In the genomic region with DNA sequence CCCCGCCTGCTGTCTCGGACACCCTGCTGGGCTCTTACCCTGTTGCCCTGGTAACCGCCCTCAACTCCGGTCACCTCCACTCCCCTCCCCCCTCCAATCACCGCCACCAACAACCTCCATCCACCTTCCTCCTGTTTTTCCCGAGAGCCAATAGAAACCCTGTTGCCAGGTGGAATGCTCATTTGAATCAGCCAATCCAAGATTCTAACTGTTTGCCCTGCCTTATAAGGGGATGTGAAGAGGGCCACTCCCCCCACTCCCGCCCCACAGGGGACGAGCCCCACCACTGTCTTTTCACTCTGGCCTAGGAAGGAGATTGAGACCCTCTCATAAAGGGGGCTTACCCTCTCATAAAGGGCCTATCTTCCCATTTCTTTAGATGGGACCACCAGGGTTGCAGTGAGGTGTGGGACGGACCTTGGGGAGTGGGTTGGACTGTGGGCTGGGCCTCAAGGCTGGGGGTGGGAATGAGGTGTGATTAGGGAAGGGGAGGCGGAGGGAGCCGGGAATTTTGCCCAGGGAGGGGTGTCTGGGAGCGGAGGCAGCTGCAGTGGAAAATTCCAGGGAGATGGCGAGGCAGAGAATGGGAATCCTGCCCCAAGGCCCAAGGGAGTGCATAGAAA, we compare ENCODE assay signal across 8 mouse cellular contexts. TPM values are rescaled to one million over a fixed set of nuclear protein-coding genes. Genes with fewer than 3 reads are reported as not detected.
A peak's percentile ranks its signal among the peaks of the same experiment; 100 is the strongest.
DNase-seq lines count a peak whose midpoint lies in the region; ATAC-seq and TF ChIP-seq lines count a peak whose summit lies in the region.

A gene (minus strand): TSS at position 409 of the 623 bp plus-strand sequence.

- ATAC-seq in kidney, embryonic 14.5 days (ENCODE audit: low FRiP score, low TSS enrichment) = peak; percentile 89
- peak; percentile 89 for ATAC-seq in limb, embryonic 14.5 days (ENCODE audit: low FRiP score, low read depth)
- ATAC-seq in midbrain, embryonic 16.5 days = peak; percentile 89
- peak; percentile 82 for ATAC-seq in stomach, embryonic 15.5 days (ENCODE audit: insufficient read depth, low FRiP score, low read depth)

- DNase-seq in 3T3-L1 (ENCODE audit: low read depth, low spot score) = peak; percentile 100
- peak; percentile 95 to 97 for DNase-seq in adrenal gland, postnatal 36 days
- peak; percentile 99 for DNase-seq in heart, embryonic 10.5 days (ENCODE audit: low spot score)
- peak; percentile 95 for DNase-seq in limb, embryonic 14.5 days (ENCODE audit: low spot score)

- peak within 1 kb of the TSS; percentile 41 for H3K4me2 ChIP-seq in kidney, embryonic 14.5 days (replicated peaks; ENCODE audit: low read depth, low read length)
- H3K4me2 ChIP-seq in limb, embryonic 14.5 days (replicated peaks; ENCODE audit: low read depth, low read length, severe bottlenecking) = peak within 1 kb of the TSS; percentile 98
- H3K4me2 ChIP-seq in midbrain, embryonic 16.5 days (ENCODE audit: low read length) = peak within 1 kb of the TSS; percentile 74
- peak within 1 kb of the TSS; percentile 75 for H3K4me2 ChIP-seq in stomach, embryonic 15.5 days

- 1% methylated on average over 13 of the region's 13 CpGs for WGBS in heart, embryonic 10.5 days
- 0% methylated on average over 13 of the region's 13 CpGs for WGBS in kidney, embryonic 14.5 days
- WGBS in limb, embryonic 14.5 days = under 1% methylated on average over 12 of the region's 13 CpGs
- WGBS in midbrain, embryonic 16.5 days = 1% methylated on average over 13 of the region's 13 CpGs
- WGBS in stomach, embryonic 15.5 days = 3% methylated on average over 13 of the region's 13 CpGs

- H3K4me3 ChIP-seq in embryonic fibroblast, embryonic 13.5 days (ENCODE audit: insufficient read depth, low read length) = no peak within 1 kb of the TSS
- peak within 1 kb of the TSS; percentile 97 for H3K4me3 ChIP-seq in heart, embryonic 10.5 days
- H3K4me3 ChIP-seq in kidney, embryonic 14.5 days (ENCODE audit: low read length) = peak within 1 kb of the TSS; percentile 26
- H3K4me3 ChIP-seq in limb, embryonic 14.5 days (replicated peaks; ENCODE audit: low read length) = peak within 1 kb of the TSS; percentile 92
- peak within 1 kb of the TSS; percentile 93 for H3K4me3 ChIP-seq in midbrain, embryonic 16.5 days (ENCODE audit: low read depth, low read length)
- H3K4me3 ChIP-seq in stomach, embryonic 15.5 days (replicated peaks) = peak within 1 kb of the TSS; percentile 29

- H3K4me1 ChIP-seq in embryonic fibroblast, embryonic 13.5 days (ENCODE audit: control insufficient read depth, insufficient read depth, low read length) = peaks cover 4% of the 10 kb centered on the region
- peaks cover 56% of the 10 kb centered on the region for H3K4me1 ChIP-seq in heart, embryonic 10.5 days
- peaks cover 40% of the 10 kb centered on the region for H3K4me1 ChIP-seq in kidney, embryonic 14.5 days (ENCODE audit: control insufficient read depth, insufficient read depth, low read length)
- peaks cover 38% of the 10 kb centered on the region for H3K4me1 ChIP-seq in limb, embryonic 14.5 days (ENCODE audit: control insufficient read depth, insufficient read depth, low read length)
- peaks cover 36% of the 10 kb centered on the region for H3K4me1 ChIP-seq in midbrain, embryonic 16.5 days (ENCODE audit: control insufficient read depth, insufficient read depth, low read length)
- peaks cover 38% of the 10 kb centered on the region for H3K4me1 ChIP-seq in stomach, embryonic 15.5 days

- H3K27me3 ChIP-seq in heart, embryonic 10.5 days (ENCODE audit: insufficient read depth, poor library complexity, severe bottlenecking) = no peaks in the 10 kb centered on the region
- no peaks in the 10 kb centered on the region for H3K27me3 ChIP-seq in kidney, embryonic 14.5 days (ENCODE audit: control insufficient read depth, insufficient read depth, low read length)
- H3K27me3 ChIP-seq in limb, embryonic 14.5 days (ENCODE audit: control insufficient read depth, insufficient read depth, low read length) = no peaks in the 10 kb centered on the region
- no peaks in the 10 kb centered on the region for H3K27me3 ChIP-seq in midbrain, embryonic 16.5 days (ENCODE audit: control insufficient read depth, insufficient read depth, low read depth, low read length)
- H3K27me3 ChIP-seq in stomach, embryonic 15.5 days (replicated peaks) = no peaks in the 10 kb centered on the region

- no peaks in the 10 kb centered on the region for H3K9me3 ChIP-seq in heart, embryonic 10.5 days
- no peaks in the 10 kb centered on the region for H3K9me3 ChIP-seq in kidney, embryonic 14.5 days (ENCODE audit: control insufficient read depth, low read length)
- H3K9me3 ChIP-seq in limb, embryonic 14.5 days (ENCODE audit: control insufficient read depth, low read length) = no peaks in the 10 kb centered on the region
- no peaks in the 10 kb centered on the region for H3K9me3 ChIP-seq in midbrain, embryonic 16.5 days (replicated peaks; ENCODE audit: control insufficient read depth, low read length, poor library complexity, severe bottlenecking)
- H3K9me3 ChIP-seq in stomach, embryonic 15.5 days = no peaks in the 10 kb centered on the region

- H3K36me3 ChIP-seq in heart, embryonic 10.5 days = peaks cover 5% of the 10 kb centered on the region
- H3K36me3 ChIP-seq in kidney, embryonic 14.5 days (ENCODE audit: control insufficient read depth, insufficient read depth, low read length) = peaks cover 2% of the 10 kb centered on the region
- H3K36me3 ChIP-seq in limb, embryonic 14.5 days (ENCODE audit: control insufficient read depth, insufficient read depth, low read length) = peaks cover 2% of the 10 kb centered on the region
- no peaks in the 10 kb centered on the region for H3K36me3 ChIP-seq in midbrain, embryonic 16.5 days (ENCODE audit: control insufficient read depth, insufficient read depth, low read length)
- H3K36me3 ChIP-seq in stomach, embryonic 15.5 days = no peaks in the 10 kb centered on the region

- TF ChIP-seq CTCF in embryonic fibroblast, embryonic 13.5 days (IDR thresholded peaks at IDR 0.05; ENCODE audit: borderline replicate concordance, insufficient read depth, low read length) = no peak

- H3K27ac ChIP-seq in embryonic fibroblast, embryonic 13.5 days (ENCODE audit: insufficient read depth, low read length) = peak within 1 kb of the TSS; percentile 95
- peak within 1 kb of the TSS; percentile 99 for H3K27ac ChIP-seq in heart, embryonic 10.5 days
- H3K27ac ChIP-seq in kidney, embryonic 14.5 days (ENCODE audit: low read depth, low read length) = peak within 1 kb of the TSS; percentile 98
- H3K27ac ChIP-seq in limb, embryonic 14.5 days (replicated peaks; ENCODE audit: low read depth, low read length) = peak within 1 kb of the TSS; percentile 99
- peak within 1 kb of the TSS; percentile 100 for H3K27ac ChIP-seq in midbrain, embryonic 16.5 days (ENCODE audit: low read length)
- H3K27ac ChIP-seq in stomach, embryonic 15.5 days = peak within 1 kb of the TSS; percentile 100

- H3K9ac ChIP-seq in kidney, embryonic 14.5 days (ENCODE audit: low read depth, low read length) = peak within 1 kb of the TSS; percentile 47
- no peak within 1 kb of the TSS for H3K9ac ChIP-seq in limb, embryonic 14.5 days (ENCODE audit: low read depth, low read length, severe bottlenecking)
- peak within 1 kb of the TSS; percentile 58 for H3K9ac ChIP-seq in midbrain, embryonic 16.5 days (ENCODE audit: low read depth, low read length)
- no peak within 1 kb of the TSS for H3K9ac ChIP-seq in stomach, embryonic 15.5 days

- peak; percentile 53 for TF ChIP-seq POLR2A in embryonic fibroblast, embryonic 13.5 days (IDR thresholded peaks at IDR 0.05; ENCODE audit: low read depth, low read length)
- TF ChIP-seq POLR2A in limb, embryonic 14.5 days (IDR thresholded peaks at IDR 0.05; ENCODE audit: borderline replicate concordance, extremely low read depth, insufficient read depth, insufficient read length) = no peak

RNA-seq across cellular contexts. Expression of the gene that starts here (rescaled TPM):
- 100 to 1,000 TPM; 753 to 830 TPM for total RNA-seq in adrenal gland, postnatal 36 days (2021)
- polyA plus RNA-seq in embryonic fibroblast, embryonic 13.5 days (2011; ENCODE audit: insufficient read length, low read depth, missing spikeins) = 602 and 622 TPM in 2 replicates
- polyA plus RNA-seq in heart, embryonic 10.5 days (2016; fragmentation: Nextera tagmentation; extraction: Ambion mirVana) = 123 and 174 TPM in 2 replicates
- polyA plus RNA-seq in kidney, embryonic 14.5 days (2014; fragmentation: Nextera tagmentation; extraction: Ambion mirVana) = 219 and 295 TPM in 2 replicates
- polyA plus RNA-seq in limb, embryonic 14.5 days (2012; rRNA removed) = 1,126 and 1,778 TPM in 2 replicates
- polyA plus RNA-seq in limb, embryonic 14.5 days (2014; fragmentation: Nextera tagmentation; extraction: Ambion mirVana) = 306 and 353 TPM in 2 replicates
- 700 and 743 TPM in 2 replicates for polyA plus RNA-seq in midbrain, embryonic 16.5 days (2015; fragmentation: Nextera tagmentation; extraction: Ambion mirVana)
- polyA plus RNA-seq in stomach, embryonic 15.5 days (2015; fragmentation: Nextera tagmentation; extraction: Ambion mirVana) = 322 and 340 TPM in 2 replicates

Comparison
In these comparisons a context has a peak if more than half of its experiments do, and no peak if none do; other contexts are left out.
1. H3K4me2 ChIP-seq: peak in every context shown above with its lines; median percentile 98 in limb, embryonic 14.5 days; 75 in stomach, embryonic 15.5 days; 74 in midbrain, embryonic 16.5 days; 41 in kidney, embryonic 14.5 days.
2. H3K9ac ChIP-seq: peak in kidney, embryonic 14.5 days (single experiment) and midbrain, embryonic 16.5 days (single experiment); none in limb, embryonic 14.5 days (single experiment) and stomach, embryonic 15.5 days (single experiment).
3. Peak in every context shown above with its lines, with median percentiles within 50 percentile points of each other: DNase-seq, H3K27ac ChIP-seq and ATAC-seq.